Mouse (Mus musculus) mature B cell (primary cell): ENCODE results near the gene Ddah1.

Experiments used
- in situ Hi-C: fragments of 300-500 bp; cut with MboI; formaldehyde crosslinking; loops from 2 replicates; pipeline ENCODE4 v1.14.3; 2019

Ddah1 gene

DNA sequence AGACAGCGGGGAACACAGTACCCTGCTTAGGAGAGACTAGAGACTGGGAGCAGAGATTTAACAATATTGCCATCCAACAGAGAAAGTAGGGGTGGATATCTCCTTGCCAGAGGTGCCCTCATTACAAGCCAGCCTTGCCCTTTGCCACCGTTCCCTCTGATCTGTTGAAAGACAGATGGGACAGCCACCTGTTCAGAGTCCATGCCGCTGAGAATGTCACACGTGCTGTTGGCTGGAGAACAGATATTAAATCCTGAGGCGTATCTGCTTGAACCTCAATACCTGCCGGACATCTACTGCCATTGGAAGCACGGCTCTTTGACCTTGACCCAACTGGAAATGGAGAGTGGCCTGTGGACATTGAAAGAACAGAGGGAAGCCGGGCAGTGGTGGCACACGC is 148.1 kb downstream of the Ddah1 start:
- in situ Hi-C loops, result loop anchor here (25.0 kb wide), 2 partner anchors 319 to 906 kb away; partner anchors contain the start of genes Prkacb and Znhit6

DNA sequence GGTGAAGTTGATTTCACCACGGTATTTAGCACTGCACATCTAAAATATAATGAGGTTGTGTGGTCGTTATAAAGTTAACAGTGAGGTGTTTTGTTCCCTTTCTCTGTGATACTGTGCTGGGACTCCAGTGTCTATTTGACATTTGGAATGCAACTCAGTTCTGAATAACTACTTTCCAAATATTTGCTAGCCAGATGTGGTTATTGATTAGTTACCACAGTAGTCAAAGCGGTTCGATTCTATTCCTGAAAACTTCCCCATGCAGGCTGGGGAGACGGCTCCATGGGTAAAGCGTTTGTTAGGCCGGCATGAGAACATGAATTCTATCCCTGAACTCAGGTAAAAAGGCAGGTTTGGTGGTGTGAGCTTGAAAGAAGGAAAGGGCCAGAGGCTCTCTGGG is 154.0 kb downstream of the Ddah1 start:
- in situ Hi-C loops, result loop anchor here (25.0 kb wide), 2 partner anchors 325 to 900 kb away; partner anchors contain the start of genes Prkacb and Znhit6

- in situ Hi-C loops, result loop anchor here (25.0 kb wide), 2 partner anchors 326 to 899 kb away; partner anchors contain the start of genes Prkacb and Znhit6
Measured at GRCm38 (mm10) chr3:145913263-145913662, 154.8 kb downstream of the Ddah1 start.

DNA sequence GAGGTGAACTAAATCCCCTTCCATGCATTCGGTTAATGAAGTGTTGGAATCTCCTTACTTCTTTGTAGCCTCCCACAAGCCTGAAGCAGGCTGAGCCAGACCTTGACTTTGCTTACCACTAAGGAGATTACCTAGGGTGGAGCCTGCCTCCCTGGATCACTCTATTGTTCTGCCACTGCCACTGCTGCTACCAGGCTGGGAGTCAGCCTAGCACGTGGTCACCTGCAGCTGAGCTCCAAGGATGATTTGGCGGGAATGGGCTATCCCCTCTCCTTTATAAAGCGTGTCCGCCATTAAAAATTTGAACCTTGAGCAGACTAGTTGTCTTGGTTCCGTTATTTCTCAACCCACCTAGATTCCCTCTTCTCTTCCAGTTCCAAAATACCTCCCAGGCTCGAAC is 155.5 kb downstream of the Ddah1 start:
- in situ Hi-C loops, result loop anchor here (25.0 kb wide), 2 partner anchors 327 to 898 kb away; partner anchors contain the start of genes Prkacb and Znhit6

- in situ Hi-C loops, result loop anchor here (25.0 kb wide), 2 partner anchors 329 to 896 kb away; partner anchors contain the start of genes Prkacb and Znhit6
Measured at GRCm38 (mm10) chr3:145916374-145916773, 157.9 kb downstream of the Ddah1 start.

GRCm38 (mm10) chr3:145916826-145917225 is 158.4 kb downstream of the Ddah1 start:
- in situ Hi-C loops, result loop anchor here (25.0 kb wide), 2 partner anchors 330 to 895 kb away; partner anchors contain the start of genes Prkacb and Znhit6

GRCm38 (mm10) chr3:145922019-145922854 is 163.8 kb downstream of the Ddah1 start, which contains the start of gene Bcl10:
Gene Bcl10 (plus strand): TSS chr3:145922804.
- in situ Hi-C loops, result loop anchor here (25.0 kb wide), 2 partner anchors 335 to 890 kb away; partner anchors contain the start of genes Prkacb and Znhit6

DNA sequence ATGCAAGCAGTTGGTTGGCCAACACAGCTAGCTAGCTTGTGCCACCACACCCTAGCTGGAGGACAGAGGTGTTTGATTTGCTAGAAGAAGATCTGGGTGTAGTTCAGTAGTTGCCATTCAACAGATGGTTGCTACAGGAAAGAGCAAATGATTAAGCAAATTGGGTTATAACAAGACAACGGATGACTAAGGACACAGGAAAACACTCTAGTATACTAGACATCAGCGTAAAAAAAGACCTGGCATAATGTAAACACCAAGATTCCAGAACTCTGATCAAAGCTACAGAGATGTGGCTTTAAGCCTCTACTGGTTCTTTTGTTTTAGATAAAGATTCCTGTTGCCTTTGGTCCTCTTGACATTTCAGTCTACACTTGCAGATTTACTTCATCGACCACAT is 164.5 kb downstream of the Ddah1 start:
- in situ Hi-C loops, result loop anchor here (25.0 kb wide), 2 partner anchors 336 to 889 kb away; partner anchors contain the start of genes Prkacb and Znhit6

- in situ Hi-C loops, result loop anchor here (25.0 kb wide), 2 partner anchors 337 to 888 kb away; partner anchors contain the start of genes Prkacb and Znhit6
Measured at GRCm38 (mm10) chr3:145923874-145924577, 165.6 kb downstream of the Ddah1 start.

DNA sequence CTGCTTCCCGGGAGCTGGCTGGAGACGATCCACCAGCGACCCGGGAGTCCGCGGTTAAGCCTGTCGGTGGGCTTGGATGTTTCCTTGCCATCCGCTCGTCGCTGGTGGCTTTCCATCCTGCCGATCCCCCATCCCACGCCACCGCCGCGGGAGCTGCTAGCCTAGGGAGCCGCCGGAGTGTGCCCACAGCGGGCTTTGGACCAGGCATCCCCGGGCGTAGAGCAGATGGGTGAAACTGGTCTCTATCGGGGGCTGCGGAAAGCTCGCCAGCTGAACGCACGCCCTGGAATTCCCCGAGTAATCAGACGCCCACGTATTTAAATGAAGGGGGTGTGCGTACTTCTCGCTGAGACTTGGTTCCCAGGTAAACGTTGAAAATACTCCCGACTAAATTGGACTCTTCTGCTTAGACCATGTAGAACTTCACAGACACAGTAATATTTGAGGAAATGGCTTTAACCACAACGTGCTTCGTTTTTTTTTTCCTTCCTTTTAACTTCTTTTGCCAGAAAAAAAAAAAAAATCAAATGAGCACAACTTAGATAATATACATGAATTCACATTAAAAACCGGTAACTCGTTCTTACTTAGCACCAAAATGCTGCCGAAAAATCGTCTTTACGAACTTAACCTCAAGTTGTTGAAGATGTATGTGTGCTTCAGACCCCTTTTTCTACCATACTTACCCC is 166.3 kb downstream of the Ddah1 start:
- in situ Hi-C loops, result loop anchor here (25.0 kb wide), 3 partner anchors 263 to 888 kb away; partner anchors contain the start of genes Prkacb and Znhit6

DNA sequence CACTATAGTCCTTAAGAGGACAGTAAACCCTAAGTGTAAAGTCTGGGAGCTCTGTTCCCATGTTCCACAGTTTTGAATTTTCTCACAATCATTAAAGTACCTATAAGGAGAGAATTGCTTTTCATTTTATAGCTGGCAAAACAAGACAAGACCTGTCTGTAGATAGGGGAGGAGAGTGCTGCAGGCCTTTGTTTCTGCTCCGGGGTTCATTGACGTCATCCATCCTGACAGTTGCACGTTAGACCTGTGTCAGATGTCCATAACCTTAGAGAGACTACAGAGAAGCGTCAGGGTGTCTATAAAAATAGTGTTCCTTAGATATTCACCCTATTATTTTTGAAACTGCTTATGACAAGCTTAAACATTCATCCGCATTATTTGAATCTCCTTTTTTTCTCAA is 167.0 kb downstream of the Ddah1 start:
- in situ Hi-C loops, result loop anchor here (25.0 kb wide), 1 partner anchor 262 kb away; no protein-coding TSS in a partner anchor

- in situ Hi-C loops, result loop anchor here (25.0 kb wide), 1 partner anchor 258 kb away; no protein-coding TSS in a partner anchor
Measured at GRCm38 (mm10) chr3:145929525-145930400, 171.3 kb downstream of the Ddah1 start.

GRCm38 (mm10) chr3:145933845-145934244 is 175.4 kb downstream of the Ddah1 start:
- in situ Hi-C loops, result loop anchor here (25.0 kb wide), 1 partner anchor 253 kb away; no protein-coding TSS in a partner anchor

GRCm38 (mm10) chr3:145937505-145938404 is 179.3 kb downstream of the Ddah1 start, which contains the start of gene 2410004B18Rik:
Gene 2410004B18Rik (plus strand): TSS chr3:145938014.
- in situ Hi-C loops, result loop anchor here (25.0 kb wide), 1 partner anchor 250 kb away; no protein-coding TSS in a partner anchor

GRCm38 (mm10) chr3:145938405-145939349 is 180.2 kb downstream of the Ddah1 start:
- in situ Hi-C loops, result loop anchor here (25.0 kb wide), 1 partner anchor 249 kb away; no protein-coding TSS in a partner anchor

GRCm38 (mm10) chr3:145939402-145939801 is 180.9 kb downstream of the Ddah1 start:
- in situ Hi-C loops, result loop anchor here (25.0 kb wide), 1 partner anchor 248 kb away; no protein-coding TSS in a partner anchor

- in situ Hi-C loops, result loop anchor here (25.0 kb wide), 1 partner anchor 247 kb away; no protein-coding TSS in a partner anchor
Measured at GRCm38 (mm10) chr3:145939971-145940370, 181.5 kb downstream of the Ddah1 start.
